Mouse (Mus musculus): ENCODE data around the gene Rfc4. TPM values are rescaled to one million over a fixed set of nuclear protein-coding genes. Genes with fewer than 3 reads are reported as not detected.

Gene Rfc4
- 1 to 10 TPM; 4.8 to 5.3 TPM for total RNA-seq (2021)
- long read RNA-seq, experiment 1, partial matches to known transcripts = 0 of 2 reads
- long read RNA-seq, experiment 1, other reads (novel, unspliced or antisense) = 1 of 2 reads
- long read RNA-seq, experiment 2, partial matches to known transcripts = 0 of 3 reads
- long read RNA-seq, experiment 2, other reads (novel, unspliced or antisense) = 0 of 3 reads

- TF ChIP-seq CTCF (conservative IDR thresholded peaks at IDR 0.05) = peak; percentile 66
- DNase-seq (ENCODE audit: low spot score in 2 of 2) = peak; percentile 87 to 95
- H3K4me3 ChIP-seq = peak within 1 kb of the TSS; percentile 100
- H3K27ac ChIP-seq = peak within 1 kb of the TSS; percentile 99
These were observed at the start of gene Rfc4 for GRCm38 (mm10) chr16:23127673-23128375. Rfc4 (minus strand) TSS chr16:23127737.

DNA sequence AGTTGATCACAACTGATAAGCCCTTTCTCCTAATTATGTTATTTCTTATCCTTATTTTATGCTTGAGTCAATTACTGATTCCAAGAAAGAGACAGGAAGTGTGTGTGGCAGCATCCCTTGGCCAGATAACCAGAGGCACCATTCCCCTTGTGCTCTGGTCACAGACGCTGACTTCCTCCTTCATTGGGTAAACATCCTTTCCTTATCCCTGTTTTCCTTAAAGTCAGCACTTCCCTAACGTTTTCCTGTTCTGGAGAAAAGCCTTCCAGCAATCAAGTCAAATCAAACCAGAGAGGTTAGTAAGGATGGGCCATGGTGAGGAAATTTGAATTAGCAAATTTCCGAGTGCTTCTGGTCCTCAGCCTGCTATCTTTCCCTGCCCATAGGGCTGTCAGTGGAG lies 48.4 kb upstream of the Rfc4 start:
- Histone ChIP-seq H3K27ac (no peak overlapping the region), H3K4me3 (no peak overlapping the region)
- no peak for DNase-seq (ENCODE audit: low spot score in 2 of 2)
- TF ChIP-seq CTCF (conservative IDR thresholded peaks at IDR 0.05) = no peak

GRCm38 (mm10) chr16:23174855-23175254 lies 47.3 kb upstream of the Rfc4 start:
- no peak for TF ChIP-seq CTCF (conservative IDR thresholded peaks at IDR 0.05)
- H3K27ac ChIP-seq = no peak overlapping the region
- no peak overlapping the region for H3K4me3 ChIP-seq
- DNase-seq (ENCODE audit: low spot score in 2 of 2) = no peak

DNA sequence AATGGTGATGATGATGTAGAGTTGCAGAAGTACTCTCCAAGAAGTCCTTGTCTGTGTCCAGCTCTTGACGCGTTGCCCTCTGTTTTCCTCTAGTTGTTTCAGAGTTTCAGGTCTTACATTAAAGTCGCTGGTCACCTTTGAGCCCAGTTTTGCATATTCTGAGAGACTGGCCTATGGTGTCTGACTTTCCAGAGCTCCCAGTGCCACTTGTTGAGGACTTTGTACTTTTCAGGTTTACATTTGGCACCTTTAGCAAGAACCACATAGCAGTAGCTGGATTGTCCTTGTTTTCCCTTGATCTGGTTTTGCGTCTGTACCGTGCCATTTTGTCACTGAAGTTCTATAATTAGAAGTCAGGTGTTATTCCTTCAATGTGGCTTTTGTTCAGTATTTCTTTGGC lies 46.4 kb upstream of the Rfc4 start:
- H3K27ac ChIP-seq = no peak overlapping the region
- TF ChIP-seq CTCF (conservative IDR thresholded peaks at IDR 0.05) = no peak
- H3K4me3 ChIP-seq = no peak overlapping the region
- DNase-seq (ENCODE audit: low spot score in 2 of 2) = no peak

DNA sequence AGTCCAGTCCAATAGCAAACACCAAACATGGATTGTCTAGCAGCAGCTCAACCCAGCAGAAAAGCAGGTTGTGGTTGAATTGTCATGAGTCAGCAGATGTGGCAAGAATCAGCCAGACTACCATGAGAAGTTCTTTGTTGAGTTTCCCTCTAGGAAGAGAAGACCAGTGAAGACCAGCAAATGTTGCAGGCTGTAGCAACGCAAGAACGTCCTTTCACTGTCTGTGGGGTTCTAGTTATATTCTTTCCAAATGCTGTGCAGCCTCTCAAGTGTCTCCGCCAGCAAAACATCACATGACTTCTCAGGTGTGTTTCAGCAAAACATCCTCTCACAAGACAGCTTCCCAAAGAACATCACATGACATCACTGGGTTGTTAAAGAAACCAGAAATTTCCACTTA lies 43.3 kb upstream of the Rfc4 start:
- no peak for DNase-seq (ENCODE audit: low spot score in 2 of 2)
- TF ChIP-seq CTCF (conservative IDR thresholded peaks at IDR 0.05) = no peak
- H3K27ac ChIP-seq = no peak overlapping the region
- no peak overlapping the region for H3K4me3 ChIP-seq

- no peak overlapping the region for H3K4me3 ChIP-seq
- DNase-seq (ENCODE audit: low spot score in 2 of 2) = no peak
- H3K27ac ChIP-seq = no peak overlapping the region
- no peak for TF ChIP-seq CTCF (conservative IDR thresholded peaks at IDR 0.05)
These were observed 39.5 kb upstream of the Rfc4 start for GRCm38 (mm10) chr16:23167079-23167478.

DNA sequence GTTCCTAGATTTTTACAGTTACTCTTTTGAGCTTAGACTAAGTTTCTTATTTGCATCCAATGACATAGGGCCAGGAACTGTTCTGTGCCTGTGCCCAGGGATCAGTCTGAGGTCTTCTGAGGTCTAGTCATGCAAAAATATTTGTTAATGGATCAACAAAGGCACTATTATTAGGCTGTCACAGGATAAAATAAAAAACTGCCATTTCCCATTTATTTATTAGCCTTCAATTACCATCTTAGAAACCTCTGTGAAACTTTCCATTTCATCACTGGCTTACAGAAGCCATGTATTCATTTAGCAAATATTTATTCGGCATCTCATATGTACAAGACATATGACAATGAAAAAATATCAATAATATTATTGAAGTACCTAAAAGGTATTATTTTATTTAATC lies 39.1 kb upstream of the Rfc4 start:
- Histone ChIP-seq H3K27ac (no peak overlapping the region), H3K4me3 (no peak overlapping the region)
- no peak for TF ChIP-seq CTCF (conservative IDR thresholded peaks at IDR 0.05)
- no peak for DNase-seq (ENCODE audit: low spot score in 2 of 2)

- peak; percentile 52 for TF ChIP-seq CTCF (conservative IDR thresholded peaks at IDR 0.05)
- DNase-seq (ENCODE audit: low spot score in 2 of 2) = no peak
- no peak overlapping the region for H3K4me3 ChIP-seq
- H3K27ac ChIP-seq = peak overlapping the region; percentile 66; the same call in 1 of the 2 replicates
These were observed 37.9 kb upstream of the Rfc4 start for GRCm38 (mm10) chr16:23165441-23165840.

DNA sequence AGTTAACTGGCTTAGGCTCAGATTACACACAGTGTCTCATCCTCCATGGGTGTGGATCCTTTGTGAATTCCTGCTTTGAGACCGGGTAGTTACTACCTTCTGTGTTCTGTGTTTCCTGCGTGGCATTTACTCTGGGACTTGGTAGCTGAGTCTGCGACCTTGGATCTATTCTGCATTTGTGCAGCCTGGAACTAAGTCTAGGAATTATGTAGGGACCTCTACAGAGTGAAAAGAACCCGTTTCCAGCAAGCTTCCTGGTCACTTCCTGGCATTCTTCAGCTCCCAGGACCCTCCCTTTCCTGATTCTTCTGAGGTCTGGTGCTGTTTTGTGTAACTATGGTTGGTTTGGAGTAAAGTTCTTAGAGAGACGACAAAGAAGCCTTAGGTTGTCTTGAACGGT lies 36.9 kb upstream of the Rfc4 start:
- TF ChIP-seq CTCF (conservative IDR thresholded peaks at IDR 0.05) = no peak
- no peak for DNase-seq (ENCODE audit: low spot score in 2 of 2)
- H3K4me3 ChIP-seq = no peak overlapping the region; the same call in 1 of the 2 replicates
- peak overlapping the region; percentile 66 for H3K27ac ChIP-seq

DNA sequence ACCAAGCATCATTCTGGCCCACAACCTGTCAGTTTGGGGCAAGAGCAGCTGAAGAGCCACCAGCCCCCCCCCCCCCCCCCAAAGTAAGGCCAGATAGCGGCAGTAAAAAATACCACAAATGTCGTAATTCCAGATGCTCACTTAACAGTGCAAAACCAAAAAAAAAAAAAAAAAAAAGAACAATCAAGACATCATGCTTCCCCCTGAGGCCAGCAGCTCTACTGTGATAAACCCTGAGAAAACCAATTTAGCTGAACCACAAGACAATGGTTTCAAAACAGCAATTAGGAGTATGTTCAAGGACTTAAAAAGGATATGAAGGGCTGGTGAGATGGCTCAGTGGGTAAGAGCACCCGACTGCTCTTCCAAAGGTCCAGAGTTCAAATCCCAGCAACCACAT lies 34.6 kb upstream of the Rfc4 start:
- no peak overlapping the region for H3K27ac ChIP-seq
- no peak overlapping the region for H3K4me3 ChIP-seq
- TF ChIP-seq CTCF (conservative IDR thresholded peaks at IDR 0.05) = no peak
- DNase-seq (ENCODE audit: low spot score in 2 of 2) = no peak

GRCm38 (mm10) chr16:23159749-23160148 lies 32.2 kb upstream of the Rfc4 start:
- DNase-seq (ENCODE audit: low spot score in 2 of 2) = no peak
- Histone ChIP-seq H3K27ac (no peak overlapping the region), H3K4me3 (no peak overlapping the region)
- TF ChIP-seq CTCF (conservative IDR thresholded peaks at IDR 0.05) = no peak

GRCm38 (mm10) chr16:23158957-23159356 lies 31.4 kb upstream of the Rfc4 start:
- Histone ChIP-seq H3K27ac (no peak overlapping the region), H3K4me3 (no peak overlapping the region)
- DNase-seq (ENCODE audit: low spot score in 2 of 2) = no peak
- no peak for TF ChIP-seq CTCF (conservative IDR thresholded peaks at IDR 0.05)

GRCm38 (mm10) chr16:23158292-23158691 lies 30.8 kb upstream of the Rfc4 start:
- H3K4me3 ChIP-seq = no peak overlapping the region
- no peak for TF ChIP-seq CTCF (conservative IDR thresholded peaks at IDR 0.05)
- H3K27ac ChIP-seq = no peak overlapping the region
- DNase-seq (ENCODE audit: low spot score in 2 of 2) = no peak

GRCm38 (mm10) chr16:23157013-23157412 lies 29.5 kb upstream of the Rfc4 start:
- no peak for DNase-seq (ENCODE audit: low spot score in 2 of 2)
- no peak for TF ChIP-seq CTCF (conservative IDR thresholded peaks at IDR 0.05)
- Histone ChIP-seq H3K27ac (no peak overlapping the region), H3K4me3 (no peak overlapping the region)
